Mouse (Mus musculus) E14TG2a.4 (cell line): ENCODE data around the gene Pgrmc2.

Source experiments
- H3K27me3 ChIP-seq: 2 replicates; pipeline ENCODE4 v1.6.1; 2014; ENCODE audit warnings: low read length, control low read depth; ENCODE audit not compliant: insufficient read depth
- H3K36me3 ChIP-seq: 2 replicates; pipeline ENCODE4 v1.6.1; 2014; ENCODE audit warnings: low read length, control low read depth; ENCODE audit not compliant: insufficient read depth
- H3K4me1 ChIP-seq: replicated peaks from 2 replicates; pipeline ENCODE4 v1.6.1; 2014; ENCODE audit warnings: low read depth, low read length, control low read depth
- H3K4me3 ChIP-seq: replicated peaks from 2 replicates; pipeline ENCODE4 v1.5.1; 2014; ENCODE audit warnings: mild to moderate bottlenecking, low read length
- H3K9me3 ChIP-seq: 2 replicates; pipeline ENCODE4 v1.6.1; 2014; ENCODE audit warnings: low read length, control low read depth
- CTCF ChIP-seq: conservative IDR thresholded peaks from 2 replicates; pipeline ENCODE4 v1.5.1; 2014; ENCODE audit warnings: low read length
- NANOG ChIP-seq: IDR thresholded peaks from 2 replicates; pipeline ENCODE4 v1.6.1; 2014; ENCODE audit warnings: borderline replicate concordance, low read length, mixed read lengths
- POU5F1 ChIP-seq: IDR thresholded peaks from 2 replicates; pipeline ENCODE4 v1.6.1; 2014; ENCODE audit warnings: low read length, borderline replicate concordance

Pgrmc2 gene

GRCm38 (mm10) chr3:41101905-41102304, 19.1 kb upstream of the Pgrmc2 start:
- no peaks in the 10 kb centered on the region for H3K27me3 ChIP-seq
- H3K36me3 ChIP-seq: no peaks in the 10 kb centered on the region
- peaks cover 31% of the 10 kb centered on the region for H3K4me1 ChIP-seq
- H3K4me3 ChIP-seq: no peak overlapping the region
- H3K9me3 ChIP-seq: peaks cover 19% of the 10 kb centered on the region
- TF ChIP-seq POU5F1 (no peak), CTCF (no peak)

DNA sequence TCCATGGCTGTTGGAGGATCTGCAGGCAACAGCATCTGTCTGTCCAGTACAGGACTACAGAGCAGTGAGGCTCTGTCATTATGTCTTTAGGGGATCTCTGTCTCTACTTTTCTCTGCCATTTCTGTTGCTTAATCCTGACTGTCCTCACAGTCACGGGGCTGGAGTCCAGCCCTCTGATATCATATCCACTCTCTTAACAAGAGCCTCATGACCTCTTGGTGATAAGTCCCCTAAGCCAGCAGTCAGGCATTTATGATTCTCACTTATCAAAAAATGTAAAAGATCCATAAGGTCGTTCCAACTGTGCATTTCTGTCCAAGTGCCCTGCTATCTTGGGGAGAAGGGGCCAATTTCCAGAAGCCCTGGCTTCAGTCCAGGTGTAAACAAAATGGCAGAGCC, 17.3 kb upstream of the Pgrmc2 start:
- Histone ChIP-seq H3K9me3 (peaks cover 19% of the 10 kb centered on the region), H3K36me3 (no peaks in the 10 kb centered on the region)
- TF ChIP-seq POU5F1 (no peak), CTCF (no peak), NANOG (no peak)

DNA sequence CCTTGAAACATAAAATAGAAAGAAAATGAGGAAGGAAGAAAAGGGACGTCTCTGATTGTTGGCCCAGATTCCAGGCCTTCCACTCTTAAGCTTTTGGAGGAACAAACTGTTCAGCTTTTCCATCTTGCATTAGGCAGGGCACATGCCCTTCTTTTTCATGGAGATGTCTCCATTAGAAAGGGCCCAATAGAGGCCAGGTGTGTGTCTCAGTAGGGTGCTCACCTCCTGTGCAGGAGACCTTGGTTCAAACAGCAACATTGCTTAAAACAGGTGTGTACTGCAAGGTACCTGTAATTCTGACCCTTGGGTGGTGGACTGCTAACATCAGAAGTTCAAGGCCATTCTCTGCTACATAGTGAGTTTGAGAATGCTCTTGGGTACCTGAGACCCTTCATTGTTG, 16.8 kb upstream of the Pgrmc2 start:
- Histone ChIP-seq H3K27me3 (no peaks in the 10 kb centered on the region), H3K4me1 (peaks cover 31% of the 10 kb centered on the region), H3K36me3 (no peaks in the 10 kb centered on the region), H3K4me3 (no peak overlapping the region), H3K9me3 (peaks cover 19% of the 10 kb centered on the region)
- peak; percentile 74; the same call in 1 of the 2 replicates for TF ChIP-seq POU5F1
- TF ChIP-seq NANOG: peak; percentile 81
- TF ChIP-seq CTCF: no peak

More for the DNA sequence above, 17.3 kb upstream of the Pgrmc2 start:
- Histone ChIP-seq H3K27me3 (no peaks in the 10 kb centered on the region), H3K4me1 (peaks cover 31% of the 10 kb centered on the region), H3K4me3 (no peak overlapping the region)

GRCm38 (mm10) chr3:41093210-41093609, 10.4 kb upstream of the Pgrmc2 start:
- H3K27me3 ChIP-seq: no peaks in the 10 kb centered on the region
- H3K9me3 ChIP-seq: no peaks in the 10 kb centered on the region
- no peak overlapping the region for H3K4me3 ChIP-seq
- no peaks in the 10 kb centered on the region for H3K36me3 ChIP-seq
- no peak for TF ChIP-seq NANOG
- H3K4me1 ChIP-seq: peaks cover 4% of the 10 kb centered on the region; the same call in 1 of the 2 replicates

DNA sequence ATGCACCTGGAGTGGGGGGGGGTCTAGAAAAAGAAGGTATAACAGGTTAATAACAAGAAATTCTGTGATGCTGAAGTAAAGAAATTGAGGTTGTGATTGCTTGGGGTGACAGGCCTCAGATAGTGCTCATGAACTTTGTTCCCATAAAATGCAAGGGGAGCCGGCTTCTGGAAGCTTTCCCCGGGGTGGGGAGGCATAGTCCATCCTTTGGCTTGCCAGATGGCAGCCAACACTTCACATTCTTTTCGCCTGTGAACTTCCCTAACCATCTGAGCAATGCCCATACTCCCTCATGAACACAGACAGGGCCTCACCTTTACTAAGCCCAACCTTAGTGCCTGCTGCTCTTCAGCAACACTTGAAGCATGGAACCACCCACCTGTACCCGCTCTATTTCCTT, 9.5 kb upstream of the Pgrmc2 start:
- Histone ChIP-seq H3K4me3 (no peak overlapping the region), H3K36me3 (no peaks in the 10 kb centered on the region), H3K27me3 (no peaks in the 10 kb centered on the region), H3K9me3 (no peaks in the 10 kb centered on the region), H3K4me1 (peaks cover 8% of the 10 kb centered on the region)
- TF ChIP-seq POU5F1 (no peak), NANOG (no peak), CTCF (no peak)

GRCm38 (mm10) chr3:41090839-41091238, 8.0 kb upstream of the Pgrmc2 start:
- Histone ChIP-seq H3K4me1 (peaks cover 22% of the 10 kb centered on the region), H3K27me3 (no peaks in the 10 kb centered on the region), H3K36me3 (no peaks in the 10 kb centered on the region), H3K9me3 (no peaks in the 10 kb centered on the region), H3K4me3 (no peak overlapping the region)
- TF ChIP-seq POU5F1 (no peak), NANOG (no peak), CTCF (no peak)

GRCm38 (mm10) chr3:41087071-41087470, 4.2 kb upstream of the Pgrmc2 start:
- TF ChIP-seq CTCF: no peak
- TF ChIP-seq NANOG: no peak
- no peak for TF ChIP-seq POU5F1
- Histone ChIP-seq H3K4me1 (peaks cover 43% of the 10 kb centered on the region), H3K36me3 (no peaks in the 10 kb centered on the region), H3K4me3 (no peak overlapping the region), H3K27me3 (no peaks in the 10 kb centered on the region), H3K9me3 (no peaks in the 10 kb centered on the region)

DNA sequence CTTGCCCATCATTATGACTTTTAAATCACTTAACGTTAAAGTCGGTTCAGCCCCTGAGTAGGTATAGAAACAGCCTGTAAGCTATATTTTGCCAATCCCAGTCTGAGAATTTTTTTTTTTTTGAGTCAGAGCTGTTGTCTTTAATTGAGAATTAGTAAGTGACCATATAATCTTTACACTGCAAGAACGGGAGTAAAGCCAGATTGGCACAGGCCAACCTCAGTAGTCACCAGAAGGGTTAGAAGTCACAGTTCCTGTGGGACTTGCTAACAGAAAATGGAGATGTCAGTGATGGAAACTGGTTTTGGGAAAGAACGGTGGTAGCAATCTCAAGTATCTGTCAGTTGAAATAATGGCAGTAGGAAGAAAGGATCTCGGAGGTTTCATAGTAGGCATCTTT, 1.6 kb upstream of the Pgrmc2 start:
- no peak for TF ChIP-seq POU5F1
- TF ChIP-seq NANOG: no peak
- TF ChIP-seq CTCF: no peak
- Histone ChIP-seq H3K9me3 (no peaks in the 10 kb centered on the region), H3K4me3 (peak overlapping the region; percentile 99), H3K4me1 (peaks cover 65% of the 10 kb centered on the region), H3K27me3 (no peaks in the 10 kb centered on the region), H3K36me3 (peaks cover 5% of the 10 kb centered on the region; the same call in 1 of the 2 replicates)

DNA sequence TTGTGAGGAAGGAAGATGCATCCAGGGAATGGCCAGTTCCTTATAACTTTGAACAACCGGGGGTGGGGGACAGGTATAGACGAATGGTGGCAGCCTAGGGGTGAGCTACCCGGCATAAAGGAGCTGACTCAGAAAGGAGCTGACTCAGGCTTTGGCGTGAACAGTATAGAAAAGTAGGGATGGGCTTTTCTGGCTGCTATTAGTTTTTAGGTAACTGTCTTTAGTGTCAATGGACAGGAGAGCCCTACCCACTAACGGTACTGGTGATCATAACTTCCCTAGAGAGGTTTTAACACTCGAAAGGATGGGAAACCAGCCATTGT, 905 bp upstream of the Pgrmc2 start:
- TF ChIP-seq POU5F1 (no peak), CTCF (no peak), NANOG (no peak)
- H3K4me3 ChIP-seq: peak overlapping the region; percentile 99
- no peaks in the 10 kb centered on the region for H3K9me3 ChIP-seq
- no peaks in the 10 kb centered on the region for H3K27me3 ChIP-seq
- peaks cover 68% of the 10 kb centered on the region for H3K4me1 ChIP-seq
- H3K36me3 ChIP-seq: peaks cover 9% of the 10 kb centered on the region
